Mouse (Mus musculus): ENCODE data around the gene Cnih4. TPM values are rescaled to one million over a fixed set of nuclear protein-coding genes. Genes with fewer than 3 reads are reported as not detected.

Gene Cnih4
- total RNA-seq (2021): 10 to 100 TPM; 29.6 to 31.2 TPM
- long read RNA-seq, experiment 1, transcript Cnih4-204 (5 exons, 3,268 nt): major isoform, 33 of 35 reads
- long read RNA-seq, experiment 1, partial matches to known transcripts: 1 of 35 reads
- long read RNA-seq, experiment 1, other reads (novel, unspliced or antisense): 1 of 35 reads
- long read RNA-seq, experiment 2, transcript Cnih4-204 (5 exons, 3,268 nt): major isoform, 28 of 31 reads
- long read RNA-seq, experiment 2, partial matches to known transcripts: 1 of 31 reads
- long read RNA-seq, experiment 2, other reads (novel, unspliced or antisense): 1 of 31 reads

- peak; percentile 88 to 91 for DNase-seq (ENCODE audit: low spot score in 2 of 2)
These were observed at the start of gene Cnih4, which contains the start of gene Nvl for GRCm38 (mm10) chr1:181143950-181144836. TSS of gene Cnih4 (plus strand) at chr1:181144693. TSS of gene Nvl (minus strand) at chr1:181144204.

- DNase-seq (ENCODE audit: low spot score in 2 of 2): no peak
These were observed 27.4 kb upstream of the Cnih4 start for GRCm38 (mm10) chr1:181117112-181117511.

GRCm38 (mm10) chr1:181124145-181124544, 20.3 kb upstream of the Cnih4 start:
- DNase-seq (ENCODE audit: low spot score in 2 of 2): no peak

GRCm38 (mm10) chr1:181125916-181126315, 18.6 kb upstream of the Cnih4 start:
- no peak for DNase-seq (ENCODE audit: low spot score in 2 of 2)

GRCm38 (mm10) chr1:181126766-181127165, 17.7 kb upstream of the Cnih4 start:
- no peak for DNase-seq (ENCODE audit: low spot score in 2 of 2)

- DNase-seq (ENCODE audit: low spot score in 2 of 2): no peak
These were observed 12.6 kb upstream of the Cnih4 start for GRCm38 (mm10) chr1:181131915-181132314.

GRCm38 (mm10) chr1:181138730-181139129, 5.8 kb upstream of the Cnih4 start:
- DNase-seq (ENCODE audit: low spot score in 2 of 2): no peak

GRCm38 (mm10) chr1:181143609-181143949, 914 bp upstream of the Cnih4 start:
- DNase-seq (ENCODE audit: low spot score in 2 of 2): no peak

GRCm38 (mm10) chr1:181144966-181145365, 473 bp downstream of the Cnih4 start:
- no peak for DNase-seq (ENCODE audit: low spot score in 2 of 2)

- DNase-seq (ENCODE audit: low spot score in 2 of 2): no peak
These were observed 1.7 kb downstream of the Cnih4 start for GRCm38 (mm10) chr1:181146187-181146586.

- DNase-seq (ENCODE audit: low spot score in 2 of 2): no peak
These were observed 4.0 kb downstream of the Cnih4 start for GRCm38 (mm10) chr1:181148540-181148939.

GRCm38 (mm10) chr1:181149373-181150017, 5.0 kb downstream of the Cnih4 start:
- DNase-seq (ENCODE audit: low spot score in 2 of 2): no peak

- DNase-seq (ENCODE audit: low spot score in 2 of 2): no peak
These were observed 5.9 kb downstream of the Cnih4 start for GRCm38 (mm10) chr1:181150431-181150826.

- peak; percentile 75 to 92 for DNase-seq (ENCODE audit: low spot score in 2 of 2)
These were observed 6.5 kb downstream of the Cnih4 start for GRCm38 (mm10) chr1:181150827-181151534.

GRCm38 (mm10) chr1:181151541-181151940, 7.0 kb downstream of the Cnih4 start:
- no peak for DNase-seq (ENCODE audit: low spot score in 2 of 2)

GRCm38 (mm10) chr1:181167816-181168215, 23.3 kb downstream of the Cnih4 start:
- no peak for DNase-seq (ENCODE audit: low spot score in 2 of 2)

GRCm38 (mm10) chr1:181168377-181168776, 23.9 kb downstream of the Cnih4 start:
- no peak for DNase-seq (ENCODE audit: low spot score in 2 of 2)

GRCm38 (mm10) chr1:181170210-181170609, 25.7 kb downstream of the Cnih4 start:
- no peak for DNase-seq (ENCODE audit: low spot score in 2 of 2)

GRCm38 (mm10) chr1:181188925-181189324, 44.4 kb downstream of the Cnih4 start:
- DNase-seq (ENCODE audit: low spot score in 2 of 2): no peak

- DNase-seq (ENCODE audit: low spot score in 2 of 2): no peak
These were observed 55.0 kb downstream of the Cnih4 start for GRCm38 (mm10) chr1:181199446-181199845.

GRCm38 (mm10) chr1:181210147-181210546, 65.7 kb downstream of the Cnih4 start:
- no peak for DNase-seq (ENCODE audit: low spot score in 2 of 2)
